Mouse (Mus musculus): ENCODE data around the gene Rsph1. TPM values are rescaled to one million over a fixed set of nuclear protein-coding genes. Genes with fewer than 3 reads are reported as not detected.

The Rsph1 gene
- total and polyA plus RNA-seq, 2 experiments: not detected

GRCm38 (mm10) chr17:31290859-31291258, 13.7 kb upstream of the Rsph1 start:
- WGBS: 71% methylated on average over 6 of the region's 6 CpGs
- no peak for DNase-seq (ENCODE audit: extremely low read depth, low read depth, low spot score)
- no peak overlapping the region for H3K27ac ChIP-seq (replicated peaks; ENCODE audit: insufficient read depth, low read depth, low read length)

GRCm38 (mm10) chr17:31290311-31290710, 13.1 kb upstream of the Rsph1 start:
- no peak for DNase-seq (ENCODE audit: extremely low read depth, low read depth, low spot score)
- TF ChIP-seq POLR2A (IDR thresholded peaks at IDR 0.05; ENCODE audit: extremely low read depth, insufficient read depth, low read length) (no peak), CTCF (IDR thresholded peaks at IDR 0.05; ENCODE audit: low read depth, low read length) (no peak)
- peaks cover 2% of the 10 kb centered on the region; the same call in 1 of the 2 replicates for H3K4me1 ChIP-seq (ENCODE audit: control insufficient read depth, insufficient read depth, low read length)
- 0 out of 2 replicates have a peak, but pooled peaks cover 6% of the 10 kb centered on the region for H3K27me3 ChIP-seq (ENCODE audit: control insufficient read depth, insufficient read depth, low read length)
- H3K4me3 ChIP-seq (ENCODE audit: insufficient read depth, low read depth, low read length): no peak overlapping the region
- H3K9ac ChIP-seq (ENCODE audit: low read depth, low read length): no peak overlapping the region
- H3K36me3 ChIP-seq (ENCODE audit: control insufficient read depth, insufficient read depth, low read length): no peaks in the 10 kb centered on the region
- no peak overlapping the region for H3K27ac ChIP-seq (replicated peaks; ENCODE audit: insufficient read depth, low read depth, low read length)
- no peaks in the 10 kb centered on the region for H3K79me2 ChIP-seq (ENCODE audit: control insufficient read depth, insufficient read depth, low read length)

More at GRCm38 (mm10) chr17:31290859-31291258, 13.7 kb upstream of the Rsph1 start:
- no peak overlapping the region for H3K9ac ChIP-seq (ENCODE audit: low read depth, low read length)
- no peaks in the 10 kb centered on the region for H3K36me3 ChIP-seq (ENCODE audit: control insufficient read depth, insufficient read depth, low read length)
- TF ChIP-seq POLR2A (IDR thresholded peaks at IDR 0.05; ENCODE audit: extremely low read depth, insufficient read depth, low read length) (no peak), CTCF (IDR thresholded peaks at IDR 0.05; ENCODE audit: low read depth, low read length) (no peak)
- H3K4me1 ChIP-seq (ENCODE audit: control insufficient read depth, insufficient read depth, low read length): peaks cover 5% of the 10 kb centered on the region
- H3K4me3 ChIP-seq (ENCODE audit: insufficient read depth, low read depth, low read length): no peak overlapping the region
- H3K27me3 ChIP-seq (ENCODE audit: control insufficient read depth, insufficient read depth, low read length): 0 out of 2 replicates have a peak, but pooled peaks cover 6% of the 10 kb centered on the region
- H3K79me2 ChIP-seq (ENCODE audit: control insufficient read depth, insufficient read depth, low read length): no peaks in the 10 kb centered on the region

- no peaks in the 10 kb centered on the region for H3K79me2 ChIP-seq (ENCODE audit: control insufficient read depth, insufficient read depth, low read length)
- H3K27ac ChIP-seq (replicated peaks; ENCODE audit: insufficient read depth, low read depth, low read length): no peak overlapping the region
- H3K4me1 ChIP-seq (ENCODE audit: control insufficient read depth, insufficient read depth, low read length): no peaks in the 10 kb centered on the region
- TF ChIP-seq POLR2A (IDR thresholded peaks at IDR 0.05; ENCODE audit: extremely low read depth, insufficient read depth, low read length) (no peak), CTCF (IDR thresholded peaks at IDR 0.05; ENCODE audit: low read depth, low read length) (no peak)
- H3K27me3 ChIP-seq (ENCODE audit: control insufficient read depth, insufficient read depth, low read length): 0 out of 2 replicates have a peak, but pooled peaks cover 6% of the 10 kb centered on the region
- no peak overlapping the region for H3K9ac ChIP-seq (ENCODE audit: low read depth, low read length)
- no peak for DNase-seq (ENCODE audit: extremely low read depth, low read depth, low spot score)
- no peaks in the 10 kb centered on the region for H3K36me3 ChIP-seq (ENCODE audit: control insufficient read depth, insufficient read depth, low read length)
- 76% methylated on average over 7 of the region's 7 CpGs for WGBS
- H3K4me3 ChIP-seq (ENCODE audit: insufficient read depth, low read depth, low read length): no peak overlapping the region
Observed at GRCm38 (mm10) chr17:31288999-31289726, 12.0 kb upstream of the Rsph1 start.

- Histone ChIP-seq H3K36me3 (ENCODE audit: control insufficient read depth, insufficient read depth, low read length) (no peaks in the 10 kb centered on the region), H3K4me3 (ENCODE audit: insufficient read depth, low read depth, low read length) (no peak overlapping the region), H3K4me1 (ENCODE audit: control insufficient read depth, insufficient read depth, low read length) (no peaks in the 10 kb centered on the region), H3K79me2 (ENCODE audit: control insufficient read depth, insufficient read depth, low read length) (no peaks in the 10 kb centered on the region), H3K27ac (replicated peaks; ENCODE audit: insufficient read depth, low read depth, low read length) (no peak overlapping the region), H3K27me3 (ENCODE audit: control insufficient read depth, insufficient read depth, low read length) (0 out of 2 replicates have a peak, but pooled peaks cover 6% of the 10 kb centered on the region), H3K9ac (ENCODE audit: low read depth, low read length) (no peak overlapping the region)
- no peak for TF ChIP-seq CTCF (IDR thresholded peaks at IDR 0.05; ENCODE audit: low read depth, low read length)
- no peak for TF ChIP-seq POLR2A (IDR thresholded peaks at IDR 0.05; ENCODE audit: extremely low read depth, insufficient read depth, low read length)
- no peak for DNase-seq (ENCODE audit: extremely low read depth, low read depth, low spot score)
- WGBS: 82% methylated on average over 3 of the region's 3 CpGs
Observed at GRCm38 (mm10) chr17:31287216-31287615, 10.0 kb upstream of the Rsph1 start.

GRCm38 (mm10) chr17:31286492-31286891, 9.3 kb upstream of the Rsph1 start, which contains the start of gene Slc37a1:
Gene Slc37a1 (plus strand): TSS chr17:31286792.
- no peaks in the 10 kb centered on the region for H3K4me1 ChIP-seq (ENCODE audit: control insufficient read depth, insufficient read depth, low read length)
- no peak within 1 kb of the TSS for H3K4me3 ChIP-seq (ENCODE audit: insufficient read depth, low read depth, low read length)
- H3K36me3 ChIP-seq (ENCODE audit: control insufficient read depth, insufficient read depth, low read length): no peaks in the 10 kb centered on the region
- no peaks in the 10 kb centered on the region for H3K79me2 ChIP-seq (ENCODE audit: control insufficient read depth, insufficient read depth, low read length)
- no peak within 1 kb of the TSS for H3K27ac ChIP-seq (replicated peaks; ENCODE audit: insufficient read depth, low read depth, low read length)
- TF ChIP-seq POLR2A (IDR thresholded peaks at IDR 0.05; ENCODE audit: extremely low read depth, insufficient read depth, low read length): no peak
- TF ChIP-seq CTCF (IDR thresholded peaks at IDR 0.05; ENCODE audit: low read depth, low read length): no peak
- 0 out of 2 replicates have a peak, but pooled peaks cover 6% of the 10 kb centered on the region for H3K27me3 ChIP-seq (ENCODE audit: control insufficient read depth, insufficient read depth, low read length)
- no peak for DNase-seq (ENCODE audit: extremely low read depth, low read depth, low spot score)
- no peak within 1 kb of the TSS for H3K9ac ChIP-seq (ENCODE audit: low read depth, low read length)
- 100% methylated on average over 1 of the region's 1 CpGs for WGBS

- H3K9ac ChIP-seq (ENCODE audit: low read depth, low read length): no peak overlapping the region
- WGBS: 69% methylated on average over 2 of the region's 2 CpGs
- H3K27ac ChIP-seq (replicated peaks; ENCODE audit: insufficient read depth, low read depth, low read length): no peak overlapping the region
- no peak for DNase-seq (ENCODE audit: extremely low read depth, low read depth, low spot score)
- H3K4me1 ChIP-seq (ENCODE audit: control insufficient read depth, insufficient read depth, low read length): no peaks in the 10 kb centered on the region
- no peaks in the 10 kb centered on the region for H3K79me2 ChIP-seq (ENCODE audit: control insufficient read depth, insufficient read depth, low read length)
- H3K27me3 ChIP-seq (ENCODE audit: control insufficient read depth, insufficient read depth, low read length): 0 out of 2 replicates have a peak, but pooled peaks cover 6% of the 10 kb centered on the region
- TF ChIP-seq POLR2A (IDR thresholded peaks at IDR 0.05; ENCODE audit: extremely low read depth, insufficient read depth, low read length) (no peak), CTCF (IDR thresholded peaks at IDR 0.05; ENCODE audit: low read depth, low read length) (no peak)
- no peak overlapping the region for H3K4me3 ChIP-seq (ENCODE audit: insufficient read depth, low read depth, low read length)
- H3K36me3 ChIP-seq (ENCODE audit: control insufficient read depth, insufficient read depth, low read length): no peaks in the 10 kb centered on the region
Observed at GRCm38 (mm10) chr17:31285867-31286266, 8.7 kb upstream of the Rsph1 start.

Measured in liver, adult 2 months (tissue).